Mouse (Mus musculus) liver, adult (tissue): Measurements from ENCODE around the gene Zfp217.

ENCODE experiments used
- GATA4 ChIP-seq: IDR thresholded peaks from 2 replicates; pipeline ENCODE4 v1.6.1; 2014; ENCODE audit warnings: mild to moderate bottlenecking, low read length; ENCODE audit not compliant: insufficient replicate concordance

Zfp217 gene

DNA sequence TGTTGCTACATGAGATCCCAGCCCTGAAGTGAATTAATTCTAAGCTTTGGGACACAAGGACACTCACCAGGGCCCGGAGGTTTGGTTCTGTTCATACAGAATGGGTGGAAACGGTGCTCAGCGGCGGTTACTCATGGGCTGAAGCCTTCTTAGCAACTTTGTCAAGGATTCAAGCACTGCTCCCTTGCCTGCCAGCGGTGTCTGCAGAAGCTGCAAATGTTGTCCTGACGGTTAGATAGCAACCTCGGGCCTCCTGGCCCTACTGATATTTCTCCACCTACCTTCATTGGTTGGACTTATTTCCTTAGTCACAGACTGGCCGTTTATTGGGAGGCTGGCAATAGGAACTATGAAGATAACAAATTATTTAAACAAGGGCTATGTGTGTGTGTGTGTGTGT is 3.6 kb upstream of the Zfp217 start:
- TF ChIP-seq GATA4, result no peak

DNA sequence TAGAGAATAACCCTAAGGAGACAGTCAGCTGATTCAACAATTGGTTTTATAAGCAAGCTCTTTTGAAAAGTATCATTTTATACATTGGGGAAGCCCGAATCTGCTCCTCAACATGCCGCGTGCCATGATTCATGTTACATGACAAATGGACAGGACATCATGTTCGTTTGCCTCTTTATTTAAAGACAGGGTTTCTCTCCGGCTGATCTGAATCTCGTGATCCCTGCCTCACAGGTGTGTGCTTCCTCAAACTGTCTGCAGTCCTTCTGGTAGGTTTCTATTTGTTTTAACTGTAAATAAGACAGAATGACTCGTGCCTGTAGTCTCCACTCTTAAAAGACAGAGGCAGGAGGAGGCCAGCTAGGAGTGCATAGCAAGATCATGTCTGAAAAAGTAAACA is 925 bp upstream of the Zfp217 start:
- no peak for TF ChIP-seq GATA4

DNA sequence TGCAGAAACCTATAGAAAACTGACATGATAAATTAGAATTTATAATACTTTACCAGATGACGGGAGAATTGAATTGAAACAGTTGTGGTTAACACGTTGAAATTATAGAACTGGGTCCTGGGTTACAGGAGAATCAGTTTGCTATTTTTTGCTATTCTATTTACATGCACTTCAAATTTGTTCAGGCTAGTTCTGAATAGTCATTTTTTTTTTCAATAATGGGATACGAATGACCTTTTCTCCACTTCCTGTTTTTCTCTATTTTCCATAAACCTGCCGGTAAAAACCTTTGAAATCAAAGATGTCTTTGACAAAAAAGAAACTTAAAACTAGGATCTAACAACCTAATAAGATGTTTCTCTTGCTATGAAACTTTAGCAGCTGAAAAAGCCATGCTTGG is 733 bp downstream of the Zfp217 start:
- TF ChIP-seq GATA4, result no peak

DNA sequence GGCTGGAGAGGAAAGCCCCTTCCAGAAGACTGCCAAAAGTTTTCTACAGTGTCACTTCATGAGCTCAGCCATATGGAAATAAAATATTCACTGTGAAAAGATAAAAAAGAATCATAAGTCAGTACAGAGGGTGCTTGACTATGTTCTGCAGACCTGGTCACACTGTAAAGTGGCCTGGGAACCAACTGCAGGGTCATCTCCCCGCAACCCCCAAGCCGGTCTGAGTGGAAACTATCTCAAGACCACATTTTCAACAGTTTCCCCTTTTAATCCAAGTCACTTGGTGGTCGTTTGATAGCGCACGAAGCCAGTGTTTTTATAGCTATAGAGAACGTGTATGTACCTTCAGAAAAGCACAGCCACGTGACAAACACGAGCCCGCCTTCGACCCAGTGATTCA is 3.6 kb downstream of the Zfp217 start:
- TF ChIP-seq GATA4, result no peak

DNA sequence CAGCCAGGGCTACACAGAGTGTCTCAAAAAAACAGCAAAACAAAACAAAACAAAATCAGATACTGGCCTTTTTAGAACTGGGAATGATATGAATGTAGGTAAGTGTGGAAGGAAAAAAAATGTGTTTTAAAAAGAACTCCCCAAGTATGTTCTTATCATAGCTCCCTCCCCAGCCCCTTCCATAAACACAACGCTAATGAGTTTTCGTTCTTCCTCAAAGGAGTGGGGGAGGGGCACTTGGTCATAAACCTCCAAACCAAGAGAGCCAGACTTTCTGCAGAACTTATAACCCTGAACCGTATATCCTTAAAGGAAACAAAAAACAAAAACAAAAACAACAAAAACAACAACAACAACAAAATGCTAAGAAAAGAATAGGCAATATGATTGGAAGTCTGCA is 4.0 kb downstream of the Zfp217 start:
- TF ChIP-seq GATA4, result no peak

DNA sequence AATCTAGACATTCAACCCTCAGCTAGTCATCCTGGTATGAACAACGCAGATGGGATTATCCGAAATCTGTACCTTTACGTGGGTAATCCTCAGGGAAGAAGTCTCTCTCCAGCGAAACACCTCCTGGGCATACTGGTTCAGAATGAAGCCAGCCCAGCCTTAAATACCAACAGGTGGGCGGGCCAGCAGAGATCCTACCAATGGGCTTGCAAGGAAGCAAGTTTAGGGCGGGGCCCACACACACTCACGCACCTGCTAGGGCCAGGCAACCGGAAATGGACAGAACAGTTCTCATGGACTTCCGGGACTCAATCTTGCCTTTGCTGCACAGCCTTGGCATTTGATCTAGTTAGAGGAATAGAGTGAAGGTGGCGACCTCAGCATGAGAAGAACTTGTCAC is 5.4 kb downstream of the Zfp217 start:
- TF ChIP-seq GATA4, result no peak

DNA sequence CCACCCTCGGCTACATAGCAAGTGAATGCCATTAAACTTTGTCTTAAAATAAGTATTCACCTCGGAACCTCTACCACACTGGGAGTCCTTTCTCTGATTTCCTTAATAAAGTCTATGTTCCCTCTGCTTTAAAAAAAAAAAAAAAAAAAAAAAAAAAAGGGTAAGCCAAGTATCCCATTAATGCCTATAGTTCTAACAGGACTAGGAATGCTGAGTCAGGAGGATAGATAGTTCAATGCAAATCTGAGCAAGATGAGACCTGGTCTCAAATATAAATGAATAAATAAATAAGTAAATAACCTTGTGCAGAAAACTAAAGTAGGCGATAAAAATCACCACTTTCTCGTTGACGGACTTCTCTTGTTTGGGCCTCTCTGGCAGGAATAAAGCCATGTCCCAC is 6.4 kb downstream of the Zfp217 start:
- no peak for TF ChIP-seq GATA4

DNA sequence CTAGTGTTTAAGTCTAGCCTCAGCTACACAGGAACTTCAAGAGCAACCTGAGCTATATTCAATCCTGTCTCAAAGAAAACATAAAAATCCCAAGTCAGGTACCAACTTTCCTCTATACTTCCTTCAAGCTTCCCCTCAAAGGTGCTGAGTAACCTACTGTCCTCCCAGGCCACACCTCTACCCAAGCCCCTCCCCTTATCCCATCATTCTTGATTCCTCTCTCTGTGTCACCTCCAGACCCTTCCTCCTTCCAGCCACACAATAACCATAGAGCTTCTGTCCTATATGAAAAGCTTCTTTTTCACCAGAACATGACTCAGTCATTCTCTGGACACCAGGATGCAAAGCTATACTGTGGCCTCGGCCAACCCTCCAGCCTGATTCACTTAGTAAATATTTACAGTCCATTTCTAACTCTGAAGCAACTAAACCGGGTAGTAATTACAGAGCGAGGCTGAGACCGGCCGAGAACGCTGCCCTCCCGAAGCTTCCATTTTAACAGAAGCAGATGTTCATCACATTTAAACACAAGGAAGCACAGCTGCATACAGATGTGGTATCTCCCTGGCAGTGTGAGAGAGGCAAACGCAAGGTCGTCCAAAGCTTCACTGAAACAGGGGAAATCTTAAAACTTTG is 8.4 kb downstream of the Zfp217 start:
- no peak for TF ChIP-seq GATA4

DNA sequence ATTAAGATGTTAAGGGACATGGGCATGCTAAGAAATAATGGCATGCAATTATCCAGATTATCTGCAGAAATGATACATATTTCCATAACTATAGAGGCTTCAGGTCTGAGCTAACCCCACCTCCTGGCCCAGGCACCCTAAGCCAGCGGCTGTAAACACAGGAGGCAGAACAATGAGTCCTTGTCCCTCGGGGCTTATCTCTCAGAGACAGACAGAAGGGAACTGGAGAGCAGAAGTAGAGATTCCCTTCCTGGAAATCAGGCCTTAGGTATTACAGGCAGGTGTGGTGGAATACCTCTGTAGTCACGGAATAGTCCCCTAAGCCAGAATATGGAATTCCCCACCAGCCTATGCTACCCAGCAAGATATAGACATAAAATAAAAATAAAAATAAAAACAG is 11.0 kb downstream of the Zfp217 start:
- no peak for TF ChIP-seq GATA4

DNA sequence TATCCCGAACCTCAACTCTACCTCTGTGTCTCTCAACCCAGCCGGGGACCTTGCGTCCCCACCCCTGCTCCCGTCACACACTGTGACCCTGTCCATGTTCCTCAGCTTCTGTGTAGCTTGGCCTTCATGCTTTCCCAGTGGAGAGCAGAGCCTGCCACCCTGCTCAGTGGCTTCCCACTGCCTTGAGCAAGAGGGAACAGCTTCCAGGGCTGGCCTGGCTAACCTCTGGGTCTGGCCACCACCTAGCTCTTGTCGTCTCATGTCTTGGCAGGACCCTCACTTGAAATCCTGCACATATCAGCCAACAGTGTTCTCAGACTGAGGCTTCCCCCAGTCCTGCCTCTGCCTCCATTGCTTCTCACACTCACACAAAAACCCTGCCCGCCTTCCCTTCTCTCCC is 12.1 kb downstream of the Zfp217 start:
- TF ChIP-seq GATA4, result no peak

DNA sequence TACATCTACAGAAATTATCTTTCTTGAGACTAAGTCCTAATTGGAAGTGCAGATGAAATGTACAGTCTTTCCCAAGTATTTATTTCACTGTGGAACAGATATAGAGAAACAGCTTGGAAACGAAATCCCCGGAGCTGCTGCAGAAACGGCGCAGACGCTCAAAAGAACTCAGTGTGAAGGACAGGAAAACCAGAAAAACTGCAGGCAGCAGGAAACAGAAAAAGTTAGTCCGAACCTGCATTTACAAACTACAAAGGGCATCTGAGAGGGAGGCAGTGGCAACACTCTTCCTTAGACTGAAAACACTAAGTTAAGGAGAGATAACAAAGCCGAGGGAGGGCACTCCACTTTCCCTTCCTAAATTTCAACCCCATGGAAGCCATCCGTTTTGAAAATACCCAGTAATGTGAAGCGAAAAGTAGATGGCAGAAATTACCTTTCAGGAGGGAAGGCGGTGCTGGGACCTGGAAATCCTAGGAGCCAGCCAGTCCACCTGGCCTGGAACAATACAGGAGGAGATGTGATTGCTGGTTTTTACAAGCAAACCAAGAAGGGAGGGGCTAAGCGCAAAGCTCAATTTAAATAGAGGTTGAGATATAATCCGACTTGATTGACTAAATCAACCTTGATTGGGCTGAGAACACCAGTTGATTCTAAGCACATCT is 13.7 kb downstream of the Zfp217 start:
- TF ChIP-seq GATA4, result no peak

DNA sequence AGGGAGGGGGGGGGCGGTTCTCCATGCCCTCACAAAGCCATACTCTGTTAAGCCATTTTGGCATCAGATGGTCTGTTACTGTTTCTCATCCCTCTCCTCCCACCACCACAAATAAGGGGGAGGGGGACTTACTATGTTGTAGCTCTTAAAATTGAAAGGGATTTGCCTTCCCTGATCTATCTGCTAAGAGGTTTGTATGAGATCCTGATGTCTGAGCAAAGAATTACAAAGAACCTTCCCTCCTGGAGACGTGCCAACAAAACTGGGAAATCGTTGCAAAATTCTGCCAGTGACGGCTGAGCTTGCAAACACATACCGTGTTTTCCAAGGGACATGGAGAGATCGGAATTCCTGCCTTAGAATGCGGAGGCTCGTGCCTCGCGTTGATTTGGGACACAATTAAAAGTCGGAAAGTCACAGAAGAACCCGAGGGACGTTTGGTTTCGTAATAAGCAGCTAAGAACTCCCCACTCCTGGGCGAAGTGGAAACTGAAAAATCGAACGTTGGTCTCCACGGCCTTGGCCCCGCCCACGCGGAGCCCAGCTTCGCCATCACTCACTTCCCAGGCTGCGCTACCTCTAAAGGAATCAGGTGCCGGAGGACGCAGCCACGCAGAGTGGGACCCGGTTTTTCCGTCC is 14.7 kb downstream of the Zfp217 start:
- TF ChIP-seq GATA4, result peak; percentile 21; the same call in 1 of the 2 replicates

DNA sequence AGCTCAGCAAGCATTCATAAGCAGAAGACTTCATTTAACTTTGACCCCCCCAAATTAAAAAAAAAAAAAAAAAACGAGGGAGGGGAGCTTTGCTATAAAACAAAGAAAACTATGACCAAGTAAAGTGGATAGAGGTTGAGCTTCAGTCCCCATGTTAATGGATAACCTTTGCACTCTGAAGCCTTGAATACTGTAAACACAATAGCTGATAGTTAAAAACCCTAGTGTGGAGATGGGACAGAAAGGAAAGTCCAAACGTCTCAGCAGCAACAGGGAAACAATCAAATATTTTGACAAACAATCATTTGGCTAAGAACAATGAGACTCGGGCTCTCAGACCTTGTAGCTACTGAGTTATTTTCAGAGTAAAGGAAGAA is 15.2 kb downstream of the Zfp217 start:
- peak; percentile 17; the same call in 1 of the 2 replicates for TF ChIP-seq GATA4

DNA sequence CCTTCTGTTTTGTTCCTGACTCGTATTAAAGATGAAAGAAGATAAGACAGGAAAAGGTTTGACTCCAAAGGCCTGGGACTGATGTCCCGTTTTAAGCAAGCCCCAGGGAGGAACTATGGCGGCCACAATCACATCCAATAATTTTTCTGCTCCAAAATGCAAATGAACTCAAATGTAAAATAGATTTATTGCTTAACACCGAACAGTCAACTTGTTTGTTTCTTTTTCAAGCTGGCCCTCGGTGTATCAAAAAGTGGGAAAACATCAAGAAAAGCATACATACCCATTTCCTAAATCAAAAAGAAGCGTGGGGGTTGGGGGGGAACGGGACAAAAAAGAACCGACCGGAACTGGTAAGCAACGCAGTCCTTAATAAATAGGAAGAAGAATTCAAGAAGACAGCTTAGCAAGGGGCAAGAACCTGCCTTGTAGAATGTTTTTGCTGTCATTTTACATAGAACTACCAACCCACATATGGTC is 15.9 kb downstream of the Zfp217 start:
- no peak for TF ChIP-seq GATA4

DNA sequence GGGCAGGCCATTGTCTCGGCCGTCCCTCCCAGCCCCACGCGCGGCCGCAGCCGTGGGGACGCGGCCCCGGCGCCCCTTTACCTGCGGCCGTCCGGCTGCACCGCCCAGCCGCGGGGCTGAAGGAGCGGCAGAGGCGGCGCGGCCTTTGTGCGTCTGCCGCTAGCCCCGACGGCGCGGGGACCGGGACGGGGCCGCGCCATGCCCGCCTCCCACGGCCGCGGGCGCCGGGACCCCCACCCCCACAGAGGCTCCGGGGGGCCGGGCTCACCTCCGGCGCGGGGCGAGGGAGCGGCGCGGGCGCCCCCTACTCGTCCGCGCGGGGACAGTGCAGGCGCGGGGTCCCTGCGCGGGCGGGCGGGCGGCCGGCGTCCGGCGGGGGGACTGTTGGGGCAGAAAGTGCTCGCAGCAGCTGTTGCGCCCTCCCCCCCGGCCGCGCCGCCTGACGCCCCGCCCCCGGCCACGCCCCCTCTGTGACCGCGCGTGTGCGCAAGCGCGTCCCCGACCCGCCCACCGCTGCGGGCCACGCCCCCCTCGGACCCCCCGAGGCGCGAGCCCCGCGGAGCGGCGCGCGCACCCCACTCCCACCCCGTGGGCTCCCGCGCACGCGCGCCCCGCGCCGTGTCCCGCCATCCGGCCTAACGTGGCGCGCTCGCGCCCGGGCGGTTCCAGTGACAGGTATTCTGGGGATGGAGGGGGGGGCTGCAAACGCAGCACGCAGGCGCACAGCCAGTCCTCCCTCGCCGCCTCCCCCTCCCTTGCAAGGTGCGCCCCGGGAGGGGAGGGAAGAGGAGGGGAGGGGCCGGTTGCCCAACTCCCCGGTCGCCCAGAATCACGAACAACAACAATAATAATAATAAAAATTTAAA is 16.9 kb downstream of the Zfp217 start:
- TF ChIP-seq GATA4, result no peak
